Mouse (Mus musculus) lung, postnatal 0 days (tissue): ENCODE data around the gene Alpk3. TPM values are rescaled to one million over a fixed set of nuclear protein-coding genes. Genes with fewer than 3 reads are reported as not detected.
"Not testable (repeated sequence)": the region's sequence is repeated elsewhere in the genome, so short reads cannot be mapped to it uniquely, and the experiment has no call there.

Experiments
- ATAC-seq: fragments of 200-750 bp; cut with Nextera tagmentation; 2 replicates; pipeline ENCODE4 v1.8.0; 2017; ENCODE audit warnings: moderate library complexity
- DNase-seq: peaks from one replicate; pipeline ENCODE4 v3.0.0-alpha.2; 2016; ENCODE audit warnings: low spot score
- H3K27ac ChIP-seq: fragments of 300-500 bp; sonication (generic); 2 replicates; pipeline ENCODE4 v1.5.1; 2014; ENCODE audit warnings: antibody characterized with exemption, mild to moderate bottlenecking, low read length, mixed read lengths
- H3K27me3 ChIP-seq: fragments of 300-500 bp; sonication (generic); replicated peaks from 2 replicates; pipeline ENCODE4 v1.6.1; 2014; ENCODE audit warnings: low read length, mixed read lengths; ENCODE audit not compliant: insufficient read depth
- H3K36me3 ChIP-seq: fragments of 300-500 bp; sonication (generic); 2 replicates; pipeline ENCODE4 v1.6.1; 2014; ENCODE audit warnings: low read length, mixed read lengths; ENCODE audit not compliant: insufficient read depth
- H3K4me1 ChIP-seq: fragments of 300-500 bp; sonication (generic); 2 replicates; pipeline ENCODE4 v1.6.1; 2014; ENCODE audit warnings: antibody characterized with exemption, low read depth, low read length, mixed read lengths; ENCODE audit not compliant: insufficient read depth
- H3K4me2 ChIP-seq: fragments of 300-500 bp; sonication (generic); replicated peaks from 2 replicates; pipeline ENCODE4 v1.6.1; 2014; ENCODE audit warnings: low read depth, mild to moderate bottlenecking, low read length, moderate library complexity, mixed read lengths
- H3K4me3 ChIP-seq: fragments of 300-500 bp; sonication (generic); 2 replicates; pipeline ENCODE4 v1.5.1; 2014; ENCODE audit warnings: low read depth, low read length
- H3K9ac ChIP-seq: fragments of 300-500 bp; sonication (generic); replicated peaks from 2 replicates; pipeline ENCODE4 v1.6.1; 2014; ENCODE audit warnings: low read depth, mild to moderate bottlenecking
- H3K9me3 ChIP-seq: fragments of 300-500 bp; sonication (generic); 2 replicates; pipeline ENCODE4 v1.6.1; 2016; ENCODE audit warnings: low read length, mixed read lengths
- CTCF ChIP-seq: IDR thresholded peaks from 2 replicates; pipeline ENCODE4 v1.5.1; 2016; ENCODE audit warnings: antibody characterized with exemption, mild to moderate bottlenecking
- EP300 ChIP-seq: IDR thresholded peaks from 2 replicates; pipeline ENCODE4 v1.6.1; 2016; ENCODE audit warnings: antibody characterized with exemption, mild to moderate bottlenecking, control low read depth
- WGBS: fragments of 180-500 bp; shearing (Covaris S2); extraction: QIAGEN DNeasy Blood & Tissue Kit; methylation state at CpG from one replicate; pipeline ENCODE4 v1.1.7; 2014; 5-methylcytosine and 5-hydroxymethylcytosine counted together
- polyA plus RNA-seq: library from polyadenylated mRNA; unstranded; fragments of >200 nt; fragmentation: Nextera tagmentation; extraction: Ambion mirVana; gene quantifications from 2 replicates; pipeline ENCODE4 v1.2.1, GENCODE M21; 2015

Gene Alpk3
- polyA plus RNA-seq, 1 experiment from 2014 or later, result 0.70 TPM

- H3K27ac ChIP-seq, result peak overlapping the region; percentile 43; the same call in 1 of the 2 replicates
- ATAC-seq, result no peak
- DNase-seq, result no peak
- 0 out of 2 replicates have a peak, but pooled peaks cover 5% of the 10 kb centered on the region for H3K4me1 ChIP-seq
- 81% methylated on average over 5 of the region's 5 CpGs for WGBS
- H3K4me2 ChIP-seq, result no peak overlapping the region
- no peaks in the 10 kb centered on the region for H3K36me3 ChIP-seq
- TF ChIP-seq EP300, result no peak
- TF ChIP-seq CTCF, result no peak
- H3K4me3 ChIP-seq, result no peak overlapping the region
- no peak overlapping the region for H3K9ac ChIP-seq
- no peaks in the 10 kb centered on the region for H3K27me3 ChIP-seq
- H3K9me3 ChIP-seq, result no peaks in the 10 kb centered on the region
These were observed 82.4 kb downstream of the Alpk3 start for GRCm38 (mm10) chr7:81139671-81140404.

DNA sequence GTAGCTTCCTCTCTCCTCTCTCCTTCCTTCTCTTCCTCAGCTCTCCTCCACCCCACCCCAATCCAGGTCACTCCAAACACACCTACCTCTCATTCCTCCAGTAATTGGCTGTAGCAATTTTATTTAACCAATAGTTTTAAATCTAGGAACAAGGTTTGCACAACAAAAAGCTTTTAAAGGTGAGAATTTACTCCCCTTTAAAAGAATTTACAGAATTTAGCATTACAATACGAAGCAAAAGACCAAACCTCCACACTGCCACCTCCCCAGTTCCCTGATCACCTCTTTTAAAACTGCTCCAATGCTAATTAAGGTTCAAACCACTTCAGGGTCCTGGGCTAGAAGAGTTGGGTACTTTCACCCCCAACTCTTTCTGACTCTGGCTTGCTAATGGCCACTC lies 84.1 kb downstream of the Alpk3 start:
- DNase-seq, result no peak
- Histone ChIP-seq H3K27me3 (no peaks in the 10 kb centered on the region), H3K9me3 (no peaks in the 10 kb centered on the region), H3K4me2 (no peak overlapping the region), H3K36me3 (no peaks in the 10 kb centered on the region), H3K9ac (no peak overlapping the region), H3K27ac (no peak overlapping the region), H3K4me1 (no peaks in the 10 kb centered on the region), H3K4me3 (no peak overlapping the region)
- TF ChIP-seq EP300 (no peak), CTCF (no peak)
- no peak for ATAC-seq
- 78% methylated on average over 1 of the region's 1 CpGs for WGBS

GRCm38 (mm10) chr7:81143056-81143455 lies 85.7 kb downstream of the Alpk3 start:
- H3K9ac ChIP-seq, H3K4me2 ChIP-seq: not testable (repeated sequence)
- 49% methylated on average over 4 of the region's 4 CpGs for WGBS

DNA sequence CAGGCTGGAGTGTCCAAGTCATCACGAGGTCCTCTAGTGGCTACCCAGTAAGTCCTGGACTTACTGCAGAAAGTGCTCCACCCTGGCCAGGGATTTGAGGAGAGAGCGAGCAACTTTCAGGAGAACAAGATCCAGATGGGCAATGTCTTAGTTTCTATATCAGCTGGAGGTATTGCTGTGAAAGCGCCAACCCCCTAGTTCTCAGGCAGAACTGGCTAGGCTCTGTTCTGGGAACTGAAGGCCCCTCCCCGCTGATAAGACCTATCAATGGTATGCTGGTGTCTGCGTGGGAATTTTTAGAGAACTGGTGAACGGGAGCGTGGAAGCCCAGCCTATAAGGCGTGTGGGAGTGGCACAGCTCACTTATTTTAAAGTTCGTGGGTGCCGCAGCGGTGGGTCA lies 92.4 kb downstream of the Alpk3 start:
- no peak overlapping the region for H3K27ac ChIP-seq
- 84% methylated on average over 11 of the region's 11 CpGs for WGBS

More at GRCm38 (mm10) chr7:81143056-81143455, 85.7 kb downstream of the Alpk3 start:
- not testable (repeated sequence) for ATAC-seq, H3K4me3 ChIP-seq, H3K36me3 ChIP-seq, H3K9me3 ChIP-seq, DNase-seq, H3K27me3 ChIP-seq, H3K4me1 ChIP-seq, H3K27ac ChIP-seq

GRCm38 (mm10) chr7:81151216-81151615 lies 93.8 kb downstream of the Alpk3 start:
- no peak overlapping the region for H3K4me2 ChIP-seq
- no peak overlapping the region for H3K9ac ChIP-seq
- ATAC-seq (no peak), DNase-seq (no peak)
- no peak for TF ChIP-seq CTCF
- no peak for TF ChIP-seq EP300
- no peaks in the 10 kb centered on the region for H3K36me3 ChIP-seq
- no peaks in the 10 kb centered on the region for H3K27me3 ChIP-seq
- no peaks in the 10 kb centered on the region for H3K9me3 ChIP-seq
- no peak overlapping the region for H3K4me3 ChIP-seq
- no peaks in the 10 kb centered on the region for H3K4me1 ChIP-seq
- no peak overlapping the region for H3K27ac ChIP-seq
- 90% methylated on average over 8 of the region's 8 CpGs for WGBS

More for the DNA sequence above, 92.4 kb downstream of the Alpk3 start:
- Histone ChIP-seq H3K4me1 (no peaks in the 10 kb centered on the region), H3K4me3 (no peak overlapping the region), H3K4me2 (no peak overlapping the region), H3K9me3 (no peaks in the 10 kb centered on the region), H3K36me3 (no peaks in the 10 kb centered on the region), H3K9ac (no peak overlapping the region), H3K27me3 (no peaks in the 10 kb centered on the region)
- no peak for ATAC-seq
- no peak for DNase-seq
- TF ChIP-seq CTCF (no peak), EP300 (no peak)

DNA sequence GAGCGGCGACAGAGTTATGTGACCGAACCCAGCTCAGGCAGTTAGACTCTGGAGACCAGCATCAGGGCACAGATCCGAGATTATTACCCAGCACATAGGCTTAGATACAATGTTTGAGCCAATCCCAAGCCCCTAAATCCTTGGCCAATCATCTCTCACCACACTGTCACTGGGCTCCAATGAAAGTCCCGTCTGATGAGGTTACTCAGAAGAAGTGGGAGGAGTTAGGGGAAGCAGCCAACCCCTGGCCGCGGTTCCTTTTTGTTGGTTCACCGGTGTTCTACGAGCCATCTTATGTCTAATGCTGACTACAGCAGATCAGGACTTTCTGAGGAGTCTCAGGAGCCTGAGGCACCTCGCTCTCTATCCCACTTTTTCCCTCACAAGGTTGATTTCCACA lies 94.9 kb downstream of the Alpk3 start:
- no peaks in the 10 kb centered on the region for H3K4me1 ChIP-seq
- DNase-seq (no peak), ATAC-seq (no peak)
- no peak overlapping the region for H3K4me3 ChIP-seq
- 90% methylated on average over 10 of the region's 10 CpGs for WGBS
- H3K36me3 ChIP-seq, result no peaks in the 10 kb centered on the region
- no peak overlapping the region for H3K4me2 ChIP-seq
- no peak for TF ChIP-seq EP300
- TF ChIP-seq CTCF, result no peak
- H3K9ac ChIP-seq, result no peak overlapping the region
- H3K27ac ChIP-seq, result no peak overlapping the region
- no peaks in the 10 kb centered on the region for H3K27me3 ChIP-seq
- no peaks in the 10 kb centered on the region for H3K9me3 ChIP-seq
